ENCODE assay signal across 13 mouse cellular contexts in genomic region chr11:43484652-43485051, GRCm38 (mm10). TPM values are rescaled to one million over a fixed set of nuclear protein-coding genes. Genes with fewer than 3 reads are reported as not detected.
DNase-seq lines count a peak whose midpoint lies in the region; ATAC-seq and TF ChIP-seq lines count a peak whose summit lies in the region.
"Had no signal": no experiment of that assay in that cellular context is flagged by ENCODE, and none has a peak within 500 bp of the region (broad histone marks: within the 10 kb centered on the region; RNA-seq: fewer than 3 reads in every experiment).

No protein-coding gene starts in this region.

- DNase-seq in heart, adult 11 months = peak; percentile 85
- no peak for DNase-seq in heart, postnatal 36 days
- peak; percentile 28 for DNase-seq in embryo, embryonic 9.5 days (ENCODE audit: extremely low spot score)
- no peak for DNase-seq in hindbrain, postnatal 0 days (ENCODE audit: low spot score)
- DNase-seq in cerebellum, postnatal 25 days = no peak
- DNase-seq: cerebellum, adult 18-20 months; kidney, postnatal 14 days; lung, adult 18-20 months had no signal

- WGBS in midbrain, embryonic 12.5 days = 45% methylated on average over 11 of the region's 11 CpGs
- WGBS in midbrain, embryonic 16.5 days = 37% methylated on average over 11 of the region's 11 CpGs
- 46% methylated on average over 11 of the region's 11 CpGs for WGBS in hindbrain, postnatal 0 days

- H3K9ac ChIP-seq in midbrain, embryonic 12.5 days (replicated peaks) = no peak overlapping the region
- no peak overlapping the region; the same call in 1 of the 2 replicates for H3K9ac ChIP-seq in midbrain, embryonic 16.5 days (ENCODE audit: low read depth, low read length)
- H3K9ac ChIP-seq in hindbrain, postnatal 0 days (replicated peaks; ENCODE audit: low read length) = no peak overlapping the region
- H3K9ac ChIP-seq: embryonic facial prominence, embryonic 13.5 days; limb, embryonic 13.5 days had no signal

- H3K36me3 ChIP-seq in midbrain, embryonic 12.5 days = no peaks in the 10 kb centered on the region
- H3K36me3 ChIP-seq in midbrain, embryonic 16.5 days (ENCODE audit: control insufficient read depth, insufficient read depth, low read length) = no peaks in the 10 kb centered on the region
- H3K36me3 ChIP-seq in hindbrain, postnatal 0 days (ENCODE audit: insufficient read depth, low read length) = no peaks in the 10 kb centered on the region
- H3K36me3 ChIP-seq: embryonic facial prominence, embryonic 13.5 days; limb, embryonic 13.5 days had no signal

- peaks cover 4% of the 10 kb centered on the region; the same call in 1 of the 2 replicates for H3K27me3 ChIP-seq in midbrain, embryonic 12.5 days
- H3K27me3 ChIP-seq in midbrain, embryonic 16.5 days (ENCODE audit: control insufficient read depth, insufficient read depth, low read depth, low read length) = no peaks in the 10 kb centered on the region
- no peaks in the 10 kb centered on the region for H3K27me3 ChIP-seq in hindbrain, postnatal 0 days (ENCODE audit: insufficient read depth, low read length)
- H3K27me3 ChIP-seq: embryonic facial prominence, embryonic 13.5 days; limb, embryonic 13.5 days had no signal

- no peak for TF ChIP-seq CTCF in hindbrain, postnatal 0 days (IDR thresholded peaks at IDR 0.05; ENCODE audit: low read depth)

- peaks cover 9% of the 10 kb centered on the region; the same call in 1 of the 2 replicates for H3K4me1 ChIP-seq in midbrain, embryonic 12.5 days
- H3K4me1 ChIP-seq in midbrain, embryonic 16.5 days (ENCODE audit: control insufficient read depth, insufficient read depth, low read length) = no peaks in the 10 kb centered on the region
- no peaks in the 10 kb centered on the region for H3K4me1 ChIP-seq in hindbrain, postnatal 0 days (ENCODE audit: insufficient read depth, low read length)

- intact Hi-C loops in heart, postnatal 36 days (cut with DNase I) = no loop called here

- no peak overlapping the region for H3K4me3 ChIP-seq in midbrain, embryonic 12.5 days
- no peak overlapping the region for H3K4me3 ChIP-seq in midbrain, embryonic 16.5 days (ENCODE audit: low read depth, low read length)
- H3K4me3 ChIP-seq in hindbrain, postnatal 0 days (ENCODE audit: low read length) = no peak overlapping the region
- H3K4me3 ChIP-seq: embryonic facial prominence, embryonic 13.5 days; limb, embryonic 13.5 days had no signal

- H3K9me3 ChIP-seq in midbrain, embryonic 12.5 days = no peaks in the 10 kb centered on the region
- no peaks in the 10 kb centered on the region for H3K9me3 ChIP-seq in midbrain, embryonic 16.5 days (replicated peaks; ENCODE audit: control insufficient read depth, low read length, poor library complexity, severe bottlenecking)
- no peaks in the 10 kb centered on the region for H3K9me3 ChIP-seq in hindbrain, postnatal 0 days (ENCODE audit: low read length)
- H3K9me3 ChIP-seq: embryonic facial prominence, embryonic 13.5 days; limb, embryonic 13.5 days had no signal

- peak; percentile 71 for ATAC-seq in midbrain, embryonic 12.5 days (ENCODE audit: low FRiP score, low read depth)
- no peak for ATAC-seq in midbrain, embryonic 16.5 days
- ATAC-seq in hindbrain, postnatal 0 days = 0 out of 2 replicates have a peak, but pooled peaks have one; percentile 50
- ATAC-seq in monocyte, adult 5-6 weeks (replicated peaks; ENCODE audit: insufficient number of reproducible peaks, low FRiP score, low TSS enrichment, poor library complexity, severe bottlenecking) = no peak

- H3K27ac ChIP-seq in midbrain, embryonic 12.5 days (replicated peaks) = no peak overlapping the region
- no peak overlapping the region for H3K27ac ChIP-seq in midbrain, embryonic 16.5 days (ENCODE audit: low read length)
- H3K27ac ChIP-seq in hindbrain, postnatal 0 days = no peak overlapping the region

- no peak overlapping the region for H3K4me2 ChIP-seq in midbrain, embryonic 12.5 days (replicated peaks)
- H3K4me2 ChIP-seq in midbrain, embryonic 16.5 days (ENCODE audit: low read length) = no peak overlapping the region
- no peak overlapping the region for H3K4me2 ChIP-seq in hindbrain, postnatal 0 days (ENCODE audit: low read depth, low read length)
- H3K4me2 ChIP-seq: embryonic facial prominence, embryonic 13.5 days; limb, embryonic 13.5 days had no signal

RNA-seq across cellular contexts. Expression of gene C1qtnf2, which starts 10.6 kb away (rescaled TPM):
- total RNA-seq in heart, postnatal 36 days (2021) = 1 to 10 TPM; 5.5 to 6.2 TPM
- 3.7 and 4.5 TPM in 2 replicates for polyA plus RNA-seq in midbrain, embryonic 12.5 days (2016; fragmentation: Nextera tagmentation; extraction: Ambion mirVana)
- polyA plus RNA-seq in midbrain, embryonic 16.5 days (2015; fragmentation: Nextera tagmentation; extraction: Ambion mirVana) = 10.2 and 12.9 TPM in 2 replicates
- total RNA-seq in hindbrain, postnatal 0 days (2014; rRNA removed) = 13.9 and 15.7 TPM in 2 replicates
- polyA plus RNA-seq in hindbrain, postnatal 0 days (2015; fragmentation: Nextera tagmentation; extraction: Ambion mirVana) = 21.5 and 21.6 TPM in 2 replicates
- total RNA-seq in monocyte, adult 5-6 weeks (2017) = not detected in 3 replicates

RNA-seq across cellular contexts. Expression of gene Ccnjl, which starts 43.9 kb away (rescaled TPM):
- total RNA-seq in heart, postnatal 36 days (2021) = 1 to 10 TPM; 1.6 to 2.5 TPM
- 32.4 and 32.6 TPM in 2 replicates for polyA plus RNA-seq in midbrain, embryonic 12.5 days (2016; fragmentation: Nextera tagmentation; extraction: Ambion mirVana)
- 7.4 and 10.4 TPM in 2 replicates for polyA plus RNA-seq in midbrain, embryonic 16.5 days (2015; fragmentation: Nextera tagmentation; extraction: Ambion mirVana)
- total RNA-seq in hindbrain, postnatal 0 days (2014; rRNA removed) = 2.4 and 3.5 TPM in 2 replicates
- 4.6 and 5.5 TPM in 2 replicates for polyA plus RNA-seq in hindbrain, postnatal 0 days (2015; fragmentation: Nextera tagmentation; extraction: Ambion mirVana)
- not detected in 3 replicates for total RNA-seq in monocyte, adult 5-6 weeks (2017)

RNA-seq across cellular contexts. Expression of gene Slu7, which starts 51.1 kb away (rescaled TPM):
- 10 to 100 TPM; 27.4 to 31.4 TPM for total RNA-seq in heart, postnatal 36 days (2021)
- polyA plus RNA-seq in midbrain, embryonic 12.5 days (2016; fragmentation: Nextera tagmentation; extraction: Ambion mirVana) = 66.7 and 73.5 TPM in 2 replicates
- polyA plus RNA-seq in midbrain, embryonic 16.5 days (2015; fragmentation: Nextera tagmentation; extraction: Ambion mirVana) = 62.6 and 65.3 TPM in 2 replicates
- 15.9 and 31.5 TPM in 2 replicates for total RNA-seq in hindbrain, postnatal 0 days (2014; rRNA removed)
- 54.9 and 55.5 TPM in 2 replicates for polyA plus RNA-seq in hindbrain, postnatal 0 days (2015; fragmentation: Nextera tagmentation; extraction: Ambion mirVana)
- 143 to 184 TPM (median 150 TPM) in 3 replicates for total RNA-seq in monocyte, adult 5-6 weeks (2017)

RNA-seq across cellular contexts. Expression of gene Pttg1, which starts 58.6 kb away (rescaled TPM):
- 10 to 100 TPM; 77.7 to 78.6 TPM for total RNA-seq in heart, postnatal 36 days (2021)
- 73.3 and 76.1 TPM in 2 replicates for polyA plus RNA-seq in midbrain, embryonic 12.5 days (2016; fragmentation: Nextera tagmentation; extraction: Ambion mirVana)
- polyA plus RNA-seq in midbrain, embryonic 16.5 days (2015; fragmentation: Nextera tagmentation; extraction: Ambion mirVana) = 49.1 and 53.2 TPM in 2 replicates
- total RNA-seq in hindbrain, postnatal 0 days (2014; rRNA removed) = 21.6 and 23.6 TPM in 2 replicates
- polyA plus RNA-seq in hindbrain, postnatal 0 days (2015; fragmentation: Nextera tagmentation; extraction: Ambion mirVana) = 80.5 and 86.8 TPM in 2 replicates
- 67.5 to 109 TPM (median 103 TPM) in 3 replicates for total RNA-seq in monocyte, adult 5-6 weeks (2017)

Comparison
In these comparisons a context has a peak if more than half of its experiments do, and no peak if none do; other contexts are left out.
1. DNase-seq: peak in heart, adult 11 months (single experiment) and embryo, embryonic 9.5 days (single experiment); none in heart, postnatal 36 days (0 of 2), hindbrain, postnatal 0 days (single experiment) and cerebellum, postnatal 25 days (0 of 2).
2. ATAC-seq: peak in midbrain, embryonic 12.5 days (single experiment) and hindbrain, postnatal 0 days (single experiment); none in midbrain, embryonic 16.5 days (single experiment) and monocyte, adult 5-6 weeks (single experiment).